8 mouse cellular contexts compared by ENCODE assay signal in genomic region chr5:136252899-136253298, GRCm38 (mm10). TPM values are rescaled to one million over a fixed set of nuclear protein-coding genes. Genes with fewer than 3 reads are reported as not detected.
A peak's percentile ranks its signal among the peaks of the same experiment; 100 is the strongest.
DNase-seq lines count a peak whose midpoint lies in the region; ATAC-seq and TF ChIP-seq lines count a peak whose summit lies in the region.

No protein-coding gene starts in this region.

- 17% methylated on average over 17 of the region's 17 CpGs for WGBS in kidney, embryonic 14.5 days
- 13% methylated on average over 17 of the region's 17 CpGs for WGBS in liver, adult 2 months
- 14% methylated on average over 17 of the region's 17 CpGs for WGBS in neural tube, embryonic 11.5 days
- WGBS in stomach, embryonic 16.5 days: 18% methylated on average over 17 of the region's 17 CpGs

- 0 out of 2 replicates have a peak, but pooled peaks have one; percentile 3 for TF ChIP-seq POLR2A in liver, adult 2 months (IDR thresholded peaks at IDR 0.05; ENCODE audit: extremely low read depth, insufficient read depth, low read length)

- intact Hi-C loops in gastrocnemius, postnatal 36 days (cut with DNase I): loop anchor here (1.0 kb wide), 1 partner anchor 52 kb away; no protein-coding TSS in a partner anchor

- no peaks in the 10 kb centered on the region for H3K4me1 ChIP-seq in kidney, embryonic 14.5 days (ENCODE audit: control insufficient read depth, insufficient read depth, low read length)
- no peaks in the 10 kb centered on the region for H3K4me1 ChIP-seq in liver, adult 2 months (ENCODE audit: control insufficient read depth, insufficient read depth, low read length)
- no peaks in the 10 kb centered on the region for H3K4me1 ChIP-seq in neural tube, embryonic 11.5 days (ENCODE audit: control insufficient read depth, insufficient read depth, low read length)
- no peaks in the 10 kb centered on the region for H3K4me1 ChIP-seq in stomach, embryonic 16.5 days (ENCODE audit: control insufficient read depth, insufficient read depth, low read length)

- no peak overlapping the region for H3K27ac ChIP-seq in kidney, embryonic 14.5 days (ENCODE audit: low read depth, low read length)
- H3K27ac ChIP-seq in liver, adult 2 months (replicated peaks; ENCODE audit: insufficient read depth, low read depth, low read length): no peak overlapping the region
- H3K27ac ChIP-seq in neural tube, embryonic 11.5 days (ENCODE audit: low read depth, low read length): no peak overlapping the region
- H3K27ac ChIP-seq in stomach, embryonic 16.5 days (ENCODE audit: low read length): no peak overlapping the region

- peak; percentile 32 for ATAC-seq in kidney, embryonic 14.5 days (ENCODE audit: low FRiP score, low TSS enrichment)
- ATAC-seq in neural tube, embryonic 11.5 days (ENCODE audit: insufficient read depth, low FRiP score, low TSS enrichment): no peak
- peak; percentile 52; the same call in 1 of the 2 replicates for ATAC-seq in stomach, embryonic 16.5 days (ENCODE audit: insufficient read depth, low FRiP score)

- no peaks in the 10 kb centered on the region for H3K9me3 ChIP-seq in kidney, embryonic 14.5 days (ENCODE audit: control insufficient read depth, low read length)
- H3K9me3 ChIP-seq in neural tube, embryonic 11.5 days (ENCODE audit: control insufficient read depth, low read length): no peaks in the 10 kb centered on the region
- no peaks in the 10 kb centered on the region for H3K9me3 ChIP-seq in stomach, embryonic 16.5 days (replicated peaks; ENCODE audit: control insufficient read depth, low read length)

- no peaks in the 10 kb centered on the region for H3K79me2 ChIP-seq in liver, adult 2 months (ENCODE audit: control insufficient read depth, insufficient read depth, low read length)

- H3K4me2 ChIP-seq in kidney, embryonic 14.5 days (replicated peaks; ENCODE audit: low read depth, low read length): no peak overlapping the region
- no peak overlapping the region for H3K4me2 ChIP-seq in neural tube, embryonic 11.5 days (ENCODE audit: low read depth)
- no peak overlapping the region for H3K4me2 ChIP-seq in stomach, embryonic 16.5 days (ENCODE audit: low read depth, low read length)

- peak; percentile 92 for TF ChIP-seq CTCF in liver, adult 2 months (IDR thresholded peaks at IDR 0.05; ENCODE audit: low read depth, low read length)

- no peak overlapping the region for H3K9ac ChIP-seq in kidney, embryonic 14.5 days (ENCODE audit: low read depth, low read length)
- H3K9ac ChIP-seq in liver, adult 2 months (ENCODE audit: low read depth, low read length): no peak overlapping the region
- no peak overlapping the region for H3K9ac ChIP-seq in neural tube, embryonic 11.5 days (ENCODE audit: low read length)
- no peak overlapping the region for H3K9ac ChIP-seq in stomach, embryonic 16.5 days (ENCODE audit: low read length)

- peak; percentile 85 for DNase-seq in A20 (ENCODE audit: low read depth, low spot score)
- DNase-seq in adrenal gland, adult 18-20 months (ENCODE audit: low spot score in 2 of 2): peak; percentile 78 to 91
- DNase-seq in embryo, embryonic 10 days (ENCODE audit: low spot score): peak; percentile 82
- DNase-seq in gastrocnemius, postnatal 36 days: peak; percentile 72
- DNase-seq in liver, adult 2 months (ENCODE audit: extremely low read depth, low read depth, low spot score): peak; percentile 43
- DNase-seq in neural tube, embryonic 11.5 days (ENCODE audit: low spot score): peak; percentile 87

- H3K36me3 ChIP-seq in kidney, embryonic 14.5 days (ENCODE audit: control insufficient read depth, insufficient read depth, low read length): 0 out of 2 replicates have a peak, but pooled peaks cover 2% of the 10 kb centered on the region
- H3K36me3 ChIP-seq in liver, adult 2 months (ENCODE audit: control insufficient read depth, insufficient read depth, low read length): no peaks in the 10 kb centered on the region
- H3K36me3 ChIP-seq in neural tube, embryonic 11.5 days (ENCODE audit: control insufficient read depth, insufficient read depth, low read length): peaks cover 2% of the 10 kb centered on the region; the same call in 1 of the 2 replicates
- no peaks in the 10 kb centered on the region for H3K36me3 ChIP-seq in stomach, embryonic 16.5 days (ENCODE audit: control insufficient read depth, insufficient read depth, low read length)

- no peak overlapping the region for H3K4me3 ChIP-seq in kidney, embryonic 14.5 days (ENCODE audit: low read length)
- no peak overlapping the region for H3K4me3 ChIP-seq in liver, adult 2 months (ENCODE audit: insufficient read depth, low read depth, low read length)
- H3K4me3 ChIP-seq in neural tube, embryonic 11.5 days (ENCODE audit: low read depth, low read length): no peak overlapping the region
- no peak overlapping the region for H3K4me3 ChIP-seq in stomach, embryonic 16.5 days (replicated peaks; ENCODE audit: low read length)

- H3K27me3 ChIP-seq in kidney, embryonic 14.5 days (ENCODE audit: control insufficient read depth, insufficient read depth, low read length): no peaks in the 10 kb centered on the region
- no peaks in the 10 kb centered on the region for H3K27me3 ChIP-seq in liver, adult 2 months (ENCODE audit: control insufficient read depth, insufficient read depth, low read length)
- no peaks in the 10 kb centered on the region for H3K27me3 ChIP-seq in neural tube, embryonic 11.5 days (ENCODE audit: control insufficient read depth, insufficient read depth, low read length)
- no peaks in the 10 kb centered on the region for H3K27me3 ChIP-seq in stomach, embryonic 16.5 days (ENCODE audit: control insufficient read depth, insufficient read depth, low read length)

RNA-seq across cellular contexts. Expression of gene Sh2b2, which starts 6.5 kb away (rescaled TPM):
- total RNA-seq in adrenal gland, adult 18-20 months (2021): 10 to 100 TPM; 21.8 to 85.0 TPM
- total RNA-seq in gastrocnemius, postnatal 36 days (2021): 1 to 10 TPM; 3.5 to 3.9 TPM
- polyA plus RNA-seq in kidney, embryonic 14.5 days (2014; fragmentation: Nextera tagmentation; extraction: Ambion mirVana): 5.0 and 5.4 TPM in 2 replicates
- 0.65 and 1.4 TPM in 2 replicates for total RNA-seq in liver, adult 2 months (2014; rRNA removed)
- 3.3 and 6.1 TPM in 2 replicates for polyA plus RNA-seq in liver, adult 2 months (2012; rRNA removed)
- 16.3 and 17.3 TPM in 2 replicates for polyA plus RNA-seq in neural tube, embryonic 11.5 days (2014; fragmentation: Nextera tagmentation; extraction: Ambion mirVana)
- polyA plus RNA-seq in stomach, embryonic 16.5 days (2015; fragmentation: Nextera tagmentation; extraction: Ambion mirVana): 1.7 and 2.3 TPM in 2 replicates

RNA-seq across cellular contexts. Expression of gene Prkrip1, which starts 54.1 kb away (rescaled TPM):
- total RNA-seq in adrenal gland, adult 18-20 months (2021): 10 to 100 TPM; 38.7 to 48.9 TPM
- total RNA-seq in gastrocnemius, postnatal 36 days (2021): 10 to 100 TPM; 20.9 to 21.4 TPM
- polyA plus RNA-seq in kidney, embryonic 14.5 days (2014; fragmentation: Nextera tagmentation; extraction: Ambion mirVana): 57.5 and 64.5 TPM in 2 replicates
- 2.0 and 2.1 TPM in 2 replicates for total RNA-seq in liver, adult 2 months (2014; rRNA removed)
- polyA plus RNA-seq in liver, adult 2 months (2012; rRNA removed): 3.2 and 4.8 TPM in 2 replicates
- 76.5 and 76.8 TPM in 2 replicates for polyA plus RNA-seq in neural tube, embryonic 11.5 days (2014; fragmentation: Nextera tagmentation; extraction: Ambion mirVana)
- 44.5 and 45.3 TPM in 2 replicates for polyA plus RNA-seq in stomach, embryonic 16.5 days (2015; fragmentation: Nextera tagmentation; extraction: Ambion mirVana)
